Mouse (Mus musculus) cerebellum, adult 2 months (tissue): ENCODE measurements around the gene Dohh. TPM values are rescaled to one million over a fixed set of nuclear protein-coding genes. Genes with fewer than 3 reads are reported as not detected.

Experiments
- DNase-seq, 2 experiments: peaks; one replicate each; pipeline ENCODE4 v3.0.0; 2021
- H3K27ac ChIP-seq: fragments of 200-500 bp; 2 replicates; pipeline ENCODE4 v1.5.1; 2012; ENCODE audit warnings: low read length, control low read depth, inconsistent platforms; ENCODE audit not compliant: insufficient read depth
- H3K27me3 ChIP-seq: fragments of 200-500 bp; 2 replicates; pipeline ENCODE4 v1.6.1; 2012; ENCODE audit warnings: inconsistent platforms, mild to moderate bottlenecking, low read length, moderate library complexity; ENCODE audit not compliant: control insufficient read depth, insufficient read depth
- H3K4me1 ChIP-seq: fragments of 200-500 bp; 2 replicates; pipeline ENCODE4 v1.6.1; 2011; ENCODE audit warnings: low read length; ENCODE audit not compliant: control insufficient read depth, insufficient read depth
- H3K4me3 ChIP-seq: fragments of 200-500 bp; replicated peaks from 2 replicates; pipeline ENCODE3; 2011; ENCODE audit warnings: mild to moderate bottlenecking, low read depth, low read length, control low read depth; ENCODE audit not compliant: insufficient read depth
- CTCF ChIP-seq: fragments of 200-500 bp; IDR thresholded peaks from 2 replicates; pipeline ENCODE4 v1.5.1; 2011; ENCODE audit warnings: low read depth, mild to moderate bottlenecking, control low read depth, low read length, moderate library complexity, borderline replicate concordance; ENCODE audit not compliant: insufficient read depth
- POLR2A ChIP-seq: fragments of 200-500 bp; IDR thresholded peaks from 2 replicates; pipeline ENCODE4 v1.6.1; 2011; ENCODE audit warnings: low read length, control low read depth, borderline replicate concordance; ENCODE audit not compliant: insufficient read depth
- WGBS: fragments of 180-500 bp; shearing (Covaris S2); methylation state at CpG from one replicate; pipeline ENCODE4 v1.1.7; 2018; 5-methylcytosine and 5-hydroxymethylcytosine counted together
- polyA plus RNA-seq: library from polyadenylated mRNA; depleted of rRNA; stranded (reverse); fragments of >200 nt; gene quantifications from 2 replicates; pipeline ENCODE4 v1.2.3, GENCODE M21; 2012

The Dohh gene
- polyA plus RNA-seq, 1 experiment, result 93.1 TPM

DNA sequence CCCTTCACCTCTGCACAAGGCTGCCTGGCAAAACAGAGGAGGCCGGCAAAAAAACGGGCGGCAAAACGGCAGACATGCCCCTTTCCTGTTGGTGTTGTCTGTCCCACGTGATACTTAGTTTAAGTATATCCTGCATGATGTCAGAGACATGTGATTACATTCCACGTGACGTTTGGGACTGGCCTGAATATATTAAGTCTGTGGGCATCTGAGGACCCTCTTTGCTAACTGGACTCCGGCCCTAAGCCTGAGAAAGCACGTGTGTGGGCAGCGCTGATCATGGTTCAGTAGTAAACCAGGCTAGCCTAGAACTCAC is 16.9 kb downstream of the Dohh start:
- no peak for DNase-seq
- Histone ChIP-seq H3K4me3 (no peak overlapping the region), H3K27me3 (no peaks in the 10 kb centered on the region), H3K27ac (peak overlapping the region; percentile 73), H3K4me1 (peaks cover 67% of the 10 kb centered on the region)
- no peak for TF ChIP-seq POLR2A
- no peak for TF ChIP-seq CTCF
- 11% methylated on average over 10 of the region's 10 CpGs for WGBS

DNA sequence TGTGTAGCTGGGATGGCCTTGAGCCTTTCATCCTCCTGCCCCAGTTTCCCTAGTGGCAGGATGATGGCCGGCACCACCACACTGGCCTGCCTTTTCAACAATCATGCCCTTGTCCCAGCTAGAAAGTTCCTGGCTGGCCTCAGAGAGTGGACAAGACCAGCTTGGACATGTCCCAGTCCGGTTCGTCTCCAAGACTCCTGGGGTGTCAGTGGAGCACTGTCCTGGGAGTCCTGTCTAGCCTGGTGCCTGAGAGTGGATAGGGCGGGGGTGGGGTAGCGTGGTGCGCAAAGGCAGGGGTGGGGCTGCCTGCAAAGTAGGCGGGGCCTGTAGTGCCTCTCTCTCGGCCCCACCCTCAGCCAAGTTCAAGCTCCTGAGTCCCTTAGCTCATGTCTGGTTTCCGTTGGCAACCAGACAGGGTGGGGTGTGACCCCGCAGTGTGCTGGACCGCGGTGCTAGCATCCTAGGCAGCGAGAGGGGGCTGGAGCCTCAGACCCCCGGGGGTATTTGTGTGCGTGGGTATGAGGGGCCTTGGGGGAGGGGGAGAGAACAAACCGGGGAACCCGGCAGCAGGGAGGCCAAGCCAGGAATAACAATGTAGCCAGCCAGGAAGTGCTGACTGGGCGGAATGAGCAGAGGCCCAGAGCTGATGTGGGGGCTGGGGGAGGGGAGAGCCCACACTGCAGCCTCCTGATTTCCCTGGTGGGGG is 17.4 kb downstream of the Dohh start:
- Histone ChIP-seq H3K27ac (peak overlapping the region; percentile 82), H3K4me3 (no peak overlapping the region), H3K4me1 (peaks cover 67% of the 10 kb centered on the region), H3K27me3 (no peaks in the 10 kb centered on the region)
- peak; percentile 75 to 82 for DNase-seq
- 8% methylated on average over 18 of the region's 18 CpGs for WGBS
- no peak for TF ChIP-seq CTCF
- TF ChIP-seq POLR2A, result no peak

DNA sequence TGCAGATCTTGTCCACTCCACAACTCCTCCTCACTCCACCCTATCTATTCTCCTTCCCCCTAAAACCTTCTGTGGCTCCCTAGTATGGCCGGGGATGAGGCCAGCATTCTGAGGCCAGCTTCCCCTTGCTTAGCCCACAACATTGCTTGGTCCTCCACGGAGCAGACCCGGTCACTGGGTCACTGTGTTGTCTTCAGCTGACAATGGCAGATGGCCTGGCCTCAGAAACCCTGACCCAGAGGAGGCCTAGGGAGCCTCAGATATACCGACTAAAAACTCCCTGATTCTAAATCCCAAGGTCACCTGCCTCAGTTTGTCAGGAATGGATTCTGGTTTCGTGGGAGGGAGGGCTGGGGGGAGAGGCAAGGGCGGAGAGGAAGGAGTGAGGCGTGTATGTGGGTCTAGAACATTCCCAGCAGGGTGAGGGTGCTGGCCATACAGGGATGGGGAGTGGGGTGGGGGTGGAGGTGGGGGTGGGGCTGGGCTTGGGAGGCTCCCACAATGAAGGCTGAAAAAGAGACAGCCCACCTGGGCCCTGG is 18.1 kb downstream of the Dohh start:
- Histone ChIP-seq H3K4me1 (peaks cover 67% of the 10 kb centered on the region), H3K27me3 (no peaks in the 10 kb centered on the region), H3K4me3 (no peak overlapping the region), H3K27ac (peak overlapping the region; percentile 82)
- TF ChIP-seq CTCF (no peak), POLR2A (no peak)
- 17% methylated on average over 7 of the region's 7 CpGs for WGBS
- DNase-seq, result peak; percentile 65 to 69

DNA sequence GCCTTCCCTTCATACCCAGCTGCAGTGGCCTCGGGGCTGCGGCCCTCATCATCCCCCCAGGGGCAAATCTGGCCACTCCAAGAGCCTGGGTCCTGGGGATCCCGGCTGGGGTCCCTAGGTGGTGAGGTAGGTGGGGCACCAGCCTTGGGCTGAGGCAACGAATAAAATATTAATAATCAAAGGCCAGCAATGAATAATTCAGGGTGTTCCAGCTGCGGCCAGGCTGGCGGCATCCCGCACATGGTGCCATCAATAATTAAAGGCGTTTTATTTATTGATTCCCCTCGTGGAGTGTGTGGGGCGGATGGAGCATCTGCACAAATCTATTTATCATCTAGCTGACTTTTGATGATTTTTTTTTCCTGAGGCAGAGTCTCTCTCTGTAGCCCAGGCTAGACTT is 19.3 kb downstream of the Dohh start:
- no peak for DNase-seq
- TF ChIP-seq POLR2A (no peak), CTCF (no peak)
- Histone ChIP-seq H3K27me3 (no peaks in the 10 kb centered on the region), H3K4me3 (no peak overlapping the region), H3K27ac (no peak overlapping the region; the same call in 1 of the 2 replicates), H3K4me1 (peaks cover 72% of the 10 kb centered on the region)
- 62% methylated on average over 10 of the region's 10 CpGs for WGBS

DNA sequence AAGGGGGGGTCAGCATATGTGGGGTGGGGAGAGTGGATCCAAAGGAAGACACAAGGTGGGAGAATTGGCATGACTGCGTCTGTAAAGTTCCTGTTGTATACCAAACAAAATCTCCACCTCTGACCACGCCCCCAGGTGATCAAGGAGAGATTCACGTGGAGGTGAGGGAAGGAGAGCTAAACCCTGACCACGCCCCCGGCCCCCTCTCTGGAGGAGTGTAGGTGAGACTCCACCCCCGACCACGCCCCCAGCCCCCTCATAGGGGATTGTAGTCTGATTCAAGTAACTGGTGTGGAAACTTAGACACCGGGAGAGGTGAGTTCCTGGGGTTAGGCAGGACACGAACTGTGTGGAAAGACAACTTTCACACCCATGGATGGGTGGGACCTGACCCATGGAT is 19.9 kb downstream of the Dohh start:
- WGBS, result 45% methylated on average over 9 of the region's 9 CpGs
- TF ChIP-seq CTCF (no peak), POLR2A (no peak)
- Histone ChIP-seq H3K4me1 (peaks cover 76% of the 10 kb centered on the region), H3K27ac (no peak overlapping the region), H3K27me3 (no peaks in the 10 kb centered on the region), H3K4me3 (no peak overlapping the region)
- no peak for DNase-seq

DNA sequence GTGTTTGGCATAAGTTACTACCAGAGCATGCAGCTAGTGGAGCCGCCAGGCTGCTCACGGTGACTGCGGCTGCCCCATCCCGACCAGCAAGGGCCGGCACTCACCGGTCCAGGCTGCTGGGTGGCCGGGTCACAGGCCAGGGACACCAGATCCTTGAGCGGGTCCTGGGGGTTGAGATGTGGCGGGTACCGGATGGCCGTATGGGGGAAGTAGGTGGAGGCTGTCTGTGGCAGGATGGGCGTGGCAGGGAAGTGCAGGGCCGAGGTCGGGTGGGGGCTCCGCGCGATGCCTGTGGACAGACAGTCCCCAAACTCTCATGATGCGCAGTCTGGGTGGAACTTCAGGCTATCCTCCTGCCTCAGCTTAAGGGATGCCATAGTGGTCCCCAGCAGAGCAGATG is 20.5 kb downstream of the Dohh start:
- Histone ChIP-seq H3K4me1 (peaks cover 75% of the 10 kb centered on the region), H3K27ac (no peak overlapping the region), H3K27me3 (no peaks in the 10 kb centered on the region), H3K4me3 (no peak overlapping the region)
- TF ChIP-seq CTCF (no peak), POLR2A (no peak)
- 73% methylated on average over 18 of the region's 18 CpGs for WGBS
- DNase-seq, result no peak

GRCm38 (mm10) chr10:81405588-81406201 is 21.5 kb downstream of the Dohh start:
- H3K4me1 ChIP-seq, result peaks cover 77% of the 10 kb centered on the region
- WGBS, result 36% methylated on average over 13 of the region's 13 CpGs
- no peak overlapping the region; the same call in 1 of the 2 replicates for H3K27ac ChIP-seq
- peak; percentile 81 to 89 for DNase-seq
- H3K27me3 ChIP-seq, result no peaks in the 10 kb centered on the region
- TF ChIP-seq POLR2A, result no peak
- TF ChIP-seq CTCF, result peak; percentile 85
- H3K4me3 ChIP-seq, result no peak overlapping the region
